Mouse (Mus musculus) left cerebral cortex, postnatal 10 days (tissue): ENCODE measurements around the gene Traf3ip1. TPM values are rescaled to one million over a fixed set of nuclear protein-coding genes. Genes with fewer than 3 reads are reported as not detected.

Experiments
- DNase-seq, 2 experiments: peaks; one replicate each; pipeline ENCODE4 v3.0.0; 2021 to 2022; ENCODE audit warnings: low spot score in 2 of 2, mixed read lengths in 1 of 2; ENCODE audit errors: extremely low spot score in 1 of 2
- intact Hi-C: fragments of 180-260 bp; cut with DNase I; formaldehyde crosslinking; loops from one replicate; pipeline ENCODE4 v1.15.1; 2025
- total RNA-seq, 2 experiments: library from RNA; stranded (reverse); gene quantifications; 2 replicates each; pipeline ENCODE4 v1.2.3; 2021

Gene Traf3ip1
- total RNA-seq, 2 experiments from 2014 or later, result 13.7 to 14.4 TPM

GRCm38 (mm10) chr1:91515642-91516041, 21.2 kb downstream of the Traf3ip1 start:
- DNase-seq, result no peak
- intact Hi-C loops, result no loop called here

GRCm38 (mm10) chr1:91523759-91524158, 29.3 kb downstream of the Traf3ip1 start:
- DNase-seq, result peak; percentile 54 to 70
- intact Hi-C loops, result loop anchor here (10.0 kb wide), 2 partner anchors 421 to 931 kb away; no protein-coding TSS in a partner anchor

DNA sequence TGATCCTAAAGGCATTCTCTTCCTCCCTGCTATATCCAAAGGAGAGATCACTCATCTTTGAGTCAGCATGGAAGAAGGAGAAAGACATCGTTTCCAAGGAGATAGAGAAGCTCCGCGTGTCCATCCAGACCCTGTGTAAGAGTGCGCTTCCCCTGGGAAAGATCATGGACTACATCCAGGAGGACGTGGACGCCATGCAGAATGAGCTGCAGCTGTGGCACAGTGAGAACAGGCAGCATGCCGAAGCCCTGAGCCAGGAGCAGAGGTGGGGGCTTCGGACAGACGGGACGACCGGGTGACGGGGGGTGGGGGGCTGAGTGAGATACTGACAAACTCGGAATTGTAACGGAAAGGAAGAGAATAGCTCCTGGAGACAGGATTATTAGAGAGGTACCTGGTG, 31.4 kb downstream of the Traf3ip1 start:
- DNase-seq, result peak in 1 of 2 experiments; percentile 34

GRCm38 (mm10) chr1:91530166-91530565, 35.7 kb downstream of the Traf3ip1 start:
- no peak for DNase-seq
- intact Hi-C loops, result no loop called here

More for the DNA sequence above, 31.4 kb downstream of the Traf3ip1 start:
- intact Hi-C loops, result loop anchor here (5.0 to 10.0 kb wide), 3 partner anchors 226 to 929 kb away; no protein-coding TSS in a partner anchor

DNA sequence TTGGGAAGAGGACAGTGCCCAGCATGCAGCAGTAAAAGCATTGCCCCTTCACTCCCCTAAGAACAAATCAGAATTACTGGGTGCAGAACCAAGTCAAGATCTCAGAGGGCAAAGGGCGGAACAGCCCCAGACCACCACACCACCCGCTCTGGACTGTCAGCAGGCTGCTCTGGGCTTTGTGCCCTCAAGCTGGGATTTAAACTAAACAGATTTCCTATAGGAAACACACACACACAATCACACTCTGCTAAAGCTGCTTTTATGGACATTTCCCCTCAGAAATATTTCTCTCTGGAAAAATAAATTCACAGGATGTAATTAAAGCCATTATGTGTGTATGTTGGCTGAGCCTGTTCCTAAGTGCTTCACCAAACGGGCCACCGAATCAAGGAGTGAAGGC, 37.8 kb downstream of the Traf3ip1 start:
- intact Hi-C loops, result no loop called here

GRCm38 (mm10) chr1:91532892-91533291, 38.4 kb downstream of the Traf3ip1 start:
- no peak for DNase-seq

More for the DNA sequence above, 37.8 kb downstream of the Traf3ip1 start:
- no peak for DNase-seq

DNA sequence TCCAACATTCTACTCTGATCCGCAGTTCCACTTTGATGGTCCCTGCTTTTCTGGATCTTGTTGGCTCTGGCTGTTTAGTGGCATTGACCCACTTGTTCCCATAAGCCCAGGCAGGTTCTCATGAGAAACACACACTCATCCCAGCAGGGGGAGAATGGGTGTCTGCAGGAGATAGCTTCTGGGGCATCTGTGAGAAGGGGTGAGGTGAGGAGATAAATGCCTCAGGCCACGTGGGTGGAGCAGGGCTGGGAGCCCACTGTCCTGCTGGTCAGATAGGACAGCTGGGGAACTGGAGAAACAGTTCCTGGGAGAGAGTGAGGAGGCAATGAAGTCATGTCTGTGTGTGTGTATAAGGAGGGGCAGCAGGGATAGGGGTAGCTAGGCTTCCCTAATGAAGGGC, 39.0 kb downstream of the Traf3ip1 start:
- intact Hi-C loops, result no loop called here
- DNase-seq, result no peak

More at GRCm38 (mm10) chr1:91532892-91533291, 38.4 kb downstream of the Traf3ip1 start:
- intact Hi-C loops, result no loop called here

DNA sequence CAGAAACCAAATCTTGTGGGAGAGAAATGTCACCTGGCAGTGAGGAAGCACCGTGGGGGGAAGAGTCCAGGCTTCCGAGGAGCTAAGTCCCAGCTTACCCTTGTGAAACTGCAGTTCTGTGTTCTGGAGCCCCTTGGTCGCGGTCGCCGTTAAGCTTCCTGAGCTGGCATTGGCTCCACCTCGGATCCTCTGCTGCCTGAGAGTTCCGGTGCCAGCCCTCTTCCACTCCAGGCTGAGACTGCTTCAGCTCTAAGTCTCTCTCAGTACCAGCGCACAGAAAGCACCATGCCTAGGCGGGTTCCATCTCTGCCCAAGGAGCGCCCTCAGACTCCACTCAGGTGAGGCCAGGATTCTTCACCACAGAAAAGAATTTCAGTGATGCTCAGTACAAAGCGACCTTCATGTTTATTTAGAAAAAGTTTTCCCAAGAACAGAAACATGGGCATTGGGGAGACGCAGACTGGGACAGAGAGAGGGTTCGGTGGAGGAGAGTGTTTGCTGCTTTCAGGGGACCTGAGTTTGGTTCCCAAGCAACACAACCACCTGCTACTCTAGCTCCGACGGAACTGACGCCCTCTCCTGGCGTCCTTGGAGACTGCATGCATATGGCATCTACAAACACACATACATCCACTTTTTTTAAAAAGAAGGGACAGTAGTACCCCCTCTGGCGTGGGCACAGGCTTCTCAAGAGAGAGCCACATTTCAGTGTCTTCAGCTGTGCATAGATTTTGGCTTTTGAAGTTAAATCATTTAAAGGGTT, 39.7 kb downstream of the Traf3ip1 start:
- intact Hi-C loops, result no loop called here

GRCm38 (mm10) chr1:91537786-91538569, 43.5 kb downstream of the Traf3ip1 start:
- intact Hi-C loops, result no loop called here
- DNase-seq, result no peak

More for the DNA sequence above, 39.7 kb downstream of the Traf3ip1 start:
- no peak for DNase-seq

GRCm38 (mm10) chr1:91538570-91538929, 44.1 kb downstream of the Traf3ip1 start:
- intact Hi-C loops, result no loop called here

GRCm38 (mm10) chr1:91539246-91539645, 44.8 kb downstream of the Traf3ip1 start:
- DNase-seq, result no peak
- intact Hi-C loops, result no loop called here

More at GRCm38 (mm10) chr1:91538570-91538929, 44.1 kb downstream of the Traf3ip1 start:
- DNase-seq, result no peak

DNA sequence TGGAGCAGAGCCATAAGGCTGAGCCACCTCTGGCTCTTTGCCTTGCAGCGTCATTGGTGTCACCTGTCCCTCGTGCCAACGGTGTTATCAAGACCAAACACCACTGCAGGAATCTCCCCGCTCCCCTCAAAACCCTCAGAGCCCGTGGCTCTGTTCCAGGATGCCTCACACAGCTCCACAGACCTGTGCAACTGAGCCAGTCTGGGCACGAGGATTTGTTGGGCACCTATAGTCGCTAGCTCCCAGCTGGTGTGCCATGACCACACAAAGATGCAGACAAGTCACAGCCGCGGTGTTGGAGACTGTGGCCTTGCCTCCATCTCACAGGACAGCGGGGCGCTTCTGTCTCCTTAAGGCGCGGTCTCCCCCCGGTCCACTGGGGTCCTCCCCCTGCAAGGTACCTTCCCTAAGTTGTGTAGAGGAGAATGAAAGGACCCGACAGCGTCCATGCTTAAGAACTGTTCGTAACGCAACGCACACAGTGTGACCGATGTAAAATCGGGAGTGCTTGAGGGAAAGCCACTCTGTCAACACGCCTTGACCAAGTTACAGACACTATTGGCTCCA, 45.3 kb downstream of the Traf3ip1 start:
- intact Hi-C loops, result no loop called here
- peak; percentile 7 to 45 for DNase-seq

DNA sequence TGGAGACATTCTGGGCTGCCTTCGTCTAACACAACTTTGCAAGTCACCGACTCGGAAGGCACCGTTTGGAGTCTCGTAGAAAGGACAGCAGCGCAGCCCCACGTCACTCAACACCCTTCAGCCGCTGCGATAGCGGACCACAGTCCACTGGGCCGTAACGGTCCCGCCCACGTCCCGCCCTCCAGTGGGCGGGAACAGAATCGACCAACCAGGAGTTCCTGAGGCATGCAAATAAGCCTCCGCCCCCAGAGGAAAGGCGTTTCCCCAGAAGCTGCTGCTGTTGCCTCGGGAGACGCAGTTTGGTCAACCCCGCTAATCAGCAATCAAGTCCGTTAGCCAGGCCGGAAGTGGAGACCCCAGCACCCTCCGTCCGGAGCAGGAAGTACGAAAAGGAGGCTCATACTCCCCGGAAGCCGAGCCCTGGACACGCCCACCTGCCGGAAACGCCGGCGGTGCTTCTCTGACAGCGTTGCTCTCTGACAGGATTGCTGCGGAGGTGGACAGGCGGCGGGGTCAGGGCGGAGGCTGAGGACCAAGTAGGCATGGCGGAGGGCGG, 45.9 kb downstream of the Traf3ip1 start, which contains the start of gene Asb1:
Asb1 (plus strand) TSS at position 274 of the 556 bp plus-strand sequence.
- peak; percentile 91 to 96 for DNase-seq
- intact Hi-C loops, result no loop called here

GRCm38 (mm10) chr1:91541042-91541592, 46.7 kb downstream of the Traf3ip1 start:
- DNase-seq, result no peak
- intact Hi-C loops, result no loop called here

- intact Hi-C loops, result no loop called here
- DNase-seq, result no peak
Observed at GRCm38 (mm10) chr1:91543974-91544373, 49.5 kb downstream of the Traf3ip1 start.

DNA sequence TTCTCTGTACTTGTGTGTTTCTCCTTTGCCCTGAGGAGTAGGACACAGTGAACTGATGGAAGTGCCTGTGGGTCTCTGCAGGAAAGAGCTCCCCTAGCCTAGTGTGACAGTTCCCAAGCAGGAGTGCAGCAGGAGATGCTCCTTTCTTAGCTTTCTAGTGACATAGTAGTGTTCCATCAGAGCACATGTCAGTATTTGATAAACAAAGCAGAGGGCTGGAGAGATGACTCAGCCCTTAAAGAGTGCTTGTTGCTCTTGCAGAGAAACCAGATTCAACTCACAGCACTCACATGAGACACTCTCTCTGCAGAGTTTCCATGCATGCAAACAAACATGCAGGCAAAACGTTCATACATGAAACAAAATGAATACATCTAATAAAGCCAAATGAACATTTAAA, 50.8 kb downstream of the Traf3ip1 start:
- no peak for DNase-seq
- intact Hi-C loops, result no loop called here

DNA sequence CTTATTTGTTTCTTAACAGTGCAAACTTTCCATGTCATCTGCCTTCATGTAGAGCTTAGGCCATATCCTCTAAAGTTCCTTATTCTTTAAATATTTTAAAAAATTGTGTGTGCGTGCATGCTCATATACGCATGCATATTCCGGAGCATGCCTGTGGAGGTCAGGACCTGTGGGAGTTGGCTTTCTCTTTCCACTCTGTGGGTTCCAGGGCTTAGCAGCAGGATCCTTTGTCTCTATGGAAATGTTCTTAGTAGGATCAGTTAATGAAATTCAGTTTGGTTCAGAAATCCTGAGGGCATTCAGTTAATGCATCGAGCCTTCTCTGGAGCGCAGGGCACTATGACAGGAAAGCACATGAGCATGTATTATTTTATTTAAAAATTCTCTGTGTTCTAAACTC, 53.1 kb downstream of the Traf3ip1 start:
- DNase-seq, result no peak
- intact Hi-C loops, result no loop called here

DNA sequence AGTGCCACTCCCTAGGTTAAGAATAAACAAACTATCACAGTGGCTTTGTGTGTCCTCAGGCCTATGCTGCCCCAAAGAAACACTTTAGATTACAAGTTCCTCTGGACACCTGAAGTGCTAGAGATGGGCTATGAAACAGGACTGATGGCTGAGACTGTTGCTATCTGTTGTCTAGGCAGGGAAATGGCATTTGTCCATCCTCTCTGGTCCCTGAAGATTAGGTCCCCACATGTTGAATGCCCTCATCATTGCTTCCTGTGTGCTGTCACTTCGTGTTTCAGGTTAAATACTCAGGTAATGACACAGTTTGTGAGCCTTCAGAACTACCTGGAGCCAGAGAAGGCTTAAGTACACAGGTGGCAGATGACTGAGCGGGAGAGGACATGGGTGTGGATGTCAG, 54.6 kb downstream of the Traf3ip1 start:
- intact Hi-C loops, result no loop called here
- DNase-seq, result no peak

DNA sequence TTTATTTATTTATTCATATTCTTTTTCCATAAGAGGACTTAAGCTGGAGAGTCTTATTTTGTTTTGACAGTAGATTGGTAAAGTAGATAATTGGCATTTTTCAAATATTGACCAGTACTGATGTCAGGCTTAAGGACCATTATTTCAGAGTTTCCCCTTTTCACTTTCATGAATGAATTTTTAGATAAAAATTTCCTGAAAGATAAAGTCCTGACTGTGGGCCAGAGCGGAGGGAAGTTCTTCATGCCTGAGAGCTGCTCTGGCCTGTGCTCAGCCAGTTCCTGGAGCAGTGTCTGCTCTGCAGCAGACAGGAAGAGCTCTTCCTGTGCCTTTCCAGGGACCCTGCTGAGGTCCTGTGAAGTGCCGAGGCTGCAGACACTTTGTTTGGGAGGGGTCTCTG, 62.7 kb downstream of the Traf3ip1 start:
- intact Hi-C loops, result no loop called here
- DNase-seq, result no peak
